Mouse (Mus musculus) gastrocnemius, postnatal 36 days (tissue): Measurements from ENCODE around the gene D630003M21Rik. TPM values are rescaled to one million over a fixed set of nuclear protein-coding genes. Genes with fewer than 3 reads are reported as not detected.

ENCODE experiments used
- DNase-seq, 2 experiments: peaks; one replicate each; pipeline ENCODE4 v3.0.0; 2022
- intact Hi-C: fragments of 180-260 bp; cut with DNase I; formaldehyde crosslinking; loops from one replicate; pipeline ENCODE4 v1.15.1; 2025
- microRNA-seq, 2 experiments: library from miRNA; unstranded; fragments of <30 nt; microRNA quantifications; one replicate each; pipeline ENCODE4 v1.2.0; 2021
- total RNA-seq, 2 experiments: library from RNA; stranded (reverse); gene quantifications; 2 replicates each; pipeline ENCODE4 v1.2.3; 2021

Gene D630003M21Rik
- total RNA-seq, 2 experiments from 2014 or later, result 2.2 TPM

DNA sequence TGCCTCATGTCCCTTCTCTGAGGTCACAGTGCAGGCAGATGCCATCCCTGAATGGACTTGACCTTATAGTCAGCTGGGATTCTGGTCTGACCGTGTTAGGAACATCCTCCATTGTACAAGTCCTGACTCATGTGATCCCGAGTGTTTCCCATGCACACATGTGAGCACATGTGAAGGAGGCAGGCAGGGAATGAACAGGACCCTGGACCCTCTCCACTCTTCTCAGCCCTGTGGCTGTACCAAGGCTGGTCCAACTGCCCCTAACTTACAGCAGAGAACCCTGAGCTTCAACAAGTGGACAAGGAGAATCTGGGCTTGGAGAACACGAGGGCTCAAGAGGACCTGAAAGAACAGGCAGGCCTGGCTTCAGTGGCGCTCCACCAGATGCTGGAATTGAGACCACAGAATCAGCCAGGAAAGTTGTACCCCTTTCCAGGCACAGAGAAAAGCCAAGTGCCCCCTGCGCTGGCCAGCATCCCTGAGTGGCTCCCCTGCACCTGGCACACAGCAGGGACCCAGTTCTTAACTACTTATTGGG, 83.4 kb downstream of the D630003M21Rik start:
- DNase-seq, result peak in 1 of 2 experiments; percentile 6
- intact Hi-C loops, result loop anchor here (2.0 kb wide), 2 partner anchors 39 to 97 kb away; no protein-coding TSS in a partner anchor

- peak in 1 of 2 experiments; percentile 1 for DNase-seq
- intact Hi-C loops, result no loop called here
These were observed 84.1 kb downstream of the D630003M21Rik start for GRCm38 (mm10) chr2:158144750-158145527.

DNA sequence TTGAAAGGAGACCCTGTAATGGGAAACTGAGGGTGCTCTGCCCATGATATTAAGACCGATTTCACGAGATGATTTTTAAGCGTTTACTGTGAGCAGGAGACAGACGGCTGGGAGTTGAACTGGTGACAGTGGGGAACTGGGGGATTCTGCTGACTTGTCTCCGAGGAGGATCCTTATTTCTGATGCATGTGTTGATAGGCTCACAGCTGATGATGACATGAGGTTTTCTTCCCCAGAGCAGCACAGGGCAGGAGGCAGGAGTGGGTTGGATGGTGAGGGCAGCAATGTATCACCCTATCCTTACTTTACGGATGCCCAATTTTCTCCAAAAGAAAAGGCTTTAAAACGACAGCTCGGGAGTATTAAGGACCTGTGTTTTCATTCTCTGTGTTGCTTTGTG, 84.8 kb downstream of the D630003M21Rik start:
- no peak for DNase-seq
- intact Hi-C loops, result no loop called here

- DNase-seq, result no peak
- intact Hi-C loops, result no loop called here
These were observed 85.2 kb downstream of the D630003M21Rik start for GRCm38 (mm10) chr2:158143816-158144215.

DNA sequence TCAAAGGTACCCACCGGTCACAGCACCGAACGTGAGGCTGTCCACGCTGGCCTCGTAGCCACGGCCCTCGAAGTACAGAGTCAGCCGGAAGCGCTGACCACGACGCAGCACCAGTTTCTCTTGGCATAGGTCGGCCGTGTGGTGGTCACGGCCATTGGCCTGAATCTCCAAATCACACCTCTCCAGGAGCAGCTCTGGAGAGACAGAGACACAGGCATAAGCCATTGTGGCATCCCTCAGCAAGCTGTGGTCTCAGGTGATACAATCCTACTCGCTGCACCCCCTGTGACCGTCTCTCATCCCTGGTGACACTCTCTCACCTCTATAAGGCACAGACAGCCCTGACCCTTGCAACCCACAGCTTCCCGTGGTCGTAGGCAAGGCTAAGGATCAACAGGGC, 86.0 kb downstream of the D630003M21Rik start:
- intact Hi-C loops, result no loop called here
- peak in 1 of 2 experiments; percentile 2 for DNase-seq

- DNase-seq, result peak in 1 of 2 experiments; percentile 12
- intact Hi-C loops, result no loop called here
These were observed 87.2 kb downstream of the D630003M21Rik start for GRCm38 (mm10) chr2:158141690-158142440.

DNA sequence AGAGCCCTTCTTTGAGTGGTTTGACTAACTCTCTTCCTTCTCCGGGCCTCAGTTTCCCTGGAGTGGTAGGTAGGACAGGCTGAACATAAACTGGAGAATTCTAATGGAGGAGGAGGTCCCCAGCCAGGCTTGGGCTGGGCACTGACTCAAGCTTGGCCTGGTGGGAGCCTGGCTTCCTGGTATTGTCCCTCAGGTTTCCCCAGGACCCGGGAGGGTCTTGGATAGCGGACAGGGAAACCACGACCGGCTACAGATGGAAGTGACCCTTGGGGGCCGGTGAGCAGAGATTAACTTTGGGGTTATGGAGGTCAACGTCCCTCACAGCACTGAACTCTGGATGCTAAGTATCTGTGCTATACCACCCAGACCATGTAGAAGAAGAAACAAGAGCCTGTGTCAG, 87.8 kb downstream of the D630003M21Rik start:
- no peak for DNase-seq
- intact Hi-C loops, result no loop called here

GRCm38 (mm10) chr2:158140664-158141063, 88.4 kb downstream of the D630003M21Rik start:
- intact Hi-C loops, result no loop called here
- DNase-seq, result no peak

DNA sequence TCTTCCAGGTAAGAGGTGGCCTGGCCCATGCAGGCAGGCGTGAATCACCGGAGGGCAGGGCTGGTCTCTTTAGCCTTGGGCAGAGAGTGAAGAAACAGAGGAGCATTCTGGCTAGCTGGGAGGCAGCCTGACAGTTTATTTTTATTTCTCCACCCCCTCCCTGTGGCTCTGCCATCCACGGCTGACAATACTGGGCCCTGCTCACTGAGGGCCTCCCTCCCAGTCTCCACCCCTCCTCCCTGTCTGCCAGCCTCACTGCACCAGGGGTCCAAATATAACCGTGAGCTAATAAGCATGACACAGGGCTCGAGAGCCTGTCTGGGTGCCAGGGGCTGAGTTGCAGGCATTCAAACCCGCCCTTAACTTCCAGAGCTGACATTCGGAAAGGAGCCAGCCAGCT, 89.4 kb downstream of the D630003M21Rik start:
- intact Hi-C loops, result no loop called here
- peak; percentile 73 to 84 for DNase-seq

GRCm38 (mm10) chr2:158138778-158139177, 90.2 kb downstream of the D630003M21Rik start:
- DNase-seq, result no peak
- intact Hi-C loops, result no loop called here

- DNase-seq, result no peak
- intact Hi-C loops, result no loop called here
These were observed 91.3 kb downstream of the D630003M21Rik start for GRCm38 (mm10) chr2:158137771-158138170.

GRCm38 (mm10) chr2:158136205-158136604, 92.8 kb downstream of the D630003M21Rik start:
- intact Hi-C loops, result no loop called here
- DNase-seq, result no peak

DNA sequence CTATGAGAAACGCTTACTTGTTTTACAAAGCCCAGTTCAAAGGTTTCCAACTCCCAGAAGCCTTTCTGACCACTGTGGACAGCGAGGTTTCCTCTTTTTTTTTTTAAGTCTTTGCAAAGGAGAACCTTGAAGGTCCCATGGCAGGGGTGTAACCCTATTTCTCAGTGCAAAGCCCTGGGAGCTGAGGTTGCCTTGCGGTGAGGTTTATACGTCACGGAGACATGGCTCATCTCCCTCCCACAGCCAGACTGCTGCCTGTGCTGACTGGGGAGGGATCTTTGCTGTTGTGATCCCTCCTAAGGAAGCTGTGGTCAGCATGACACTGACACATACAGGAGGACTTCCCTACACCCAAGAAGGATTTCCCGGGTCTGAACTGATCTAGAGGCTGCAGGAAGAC, 96.0 kb downstream of the D630003M21Rik start:
- no peak for DNase-seq
- intact Hi-C loops, result no loop called here

Small RNA genes lying within 50 kb of the gene (microRNA-seq; reads per million reads assigned to microRNA genes)
- 0 to 1.4 reads per million in 2 experiments for gene Mir7685

Other genes with a start within 250 kb of the D630003M21Rik start
- gene Tti1, start 200.8 kb downstream of the D630003M21Rik start, total RNA-seq, result 10 to 100 TPM; 14.5 to 18.3 TPM
- gene Rprd1b, start 200.7 kb downstream of the D630003M21Rik start, total RNA-seq, result 10 to 100 TPM; 20.8 to 23.9 TPM
- gene Tgm2, start 82.8 kb downstream of the D630003M21Rik start, total RNA-seq, result 10 to 100 TPM; 41.0 to 53.1 TPM
- gene Bpi, start 28.9 kb upstream of the D630003M21Rik start, total RNA-seq, result not detected
- gene Lbp, start 77.3 kb upstream of the D630003M21Rik start, total RNA-seq, result 1 to 10 TPM; 4.9 to 8.2 TPM
- under 1 TPM in 1 of 2 experiments, not detected in 1; 0.05 TPM for gene Snhg11, start 146.4 kb upstream of the D630003M21Rik start, total RNA-seq
- gene Ralgapb, start 180.6 kb upstream of the D630003M21Rik start, total RNA-seq, result 10 to 100 TPM; 24.1 to 25.5 TPM